Mouse (Mus musculus): ENCODE measurements around the gene Ap5z1.

Ap5z1 gene

GRCm38 (mm10) chr5:142463461-142464454 lies at the start of gene Ap5z1:
TSS of gene Ap5z1 (plus strand) at chr5:142463944.
- peak; percentile 79 to 95 for DNase-seq (ENCODE audit: low spot score in 2 of 2)

GRCm38 (mm10) chr5:142415401-142415800 lies 48.3 kb upstream of the Ap5z1 start:
- no peak for DNase-seq (ENCODE audit: low spot score in 2 of 2)

GRCm38 (mm10) chr5:142416070-142416775 lies 47.5 kb upstream of the Ap5z1 start:
- peak in 1 of 2 experiments; percentile 56 for DNase-seq (ENCODE audit: low spot score in 2 of 2)

GRCm38 (mm10) chr5:142417104-142417503 lies 46.6 kb upstream of the Ap5z1 start:
- DNase-seq (ENCODE audit: low spot score in 2 of 2), result no peak

DNA sequence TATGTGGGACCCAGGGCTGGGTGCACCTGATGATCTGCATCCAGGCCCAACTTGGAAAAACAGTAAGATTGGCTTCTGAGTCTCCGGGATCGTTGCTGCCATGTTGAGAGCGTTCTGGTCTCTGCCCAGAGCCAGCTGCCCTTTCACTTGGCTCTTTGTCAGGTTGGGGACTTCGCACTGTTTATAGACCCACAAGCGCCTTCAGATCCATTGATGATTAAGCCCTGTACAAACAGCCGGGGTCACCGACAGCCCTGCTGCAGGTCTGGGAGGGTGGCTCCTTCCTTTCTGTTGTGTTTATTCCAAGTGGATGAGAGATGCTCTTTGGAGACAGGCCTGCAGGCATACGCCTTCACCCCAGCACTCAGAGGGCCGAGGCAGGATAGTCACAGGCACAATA lies 45.9 kb upstream of the Ap5z1 start:
- DNase-seq (ENCODE audit: low spot score in 2 of 2), result no peak

DNA sequence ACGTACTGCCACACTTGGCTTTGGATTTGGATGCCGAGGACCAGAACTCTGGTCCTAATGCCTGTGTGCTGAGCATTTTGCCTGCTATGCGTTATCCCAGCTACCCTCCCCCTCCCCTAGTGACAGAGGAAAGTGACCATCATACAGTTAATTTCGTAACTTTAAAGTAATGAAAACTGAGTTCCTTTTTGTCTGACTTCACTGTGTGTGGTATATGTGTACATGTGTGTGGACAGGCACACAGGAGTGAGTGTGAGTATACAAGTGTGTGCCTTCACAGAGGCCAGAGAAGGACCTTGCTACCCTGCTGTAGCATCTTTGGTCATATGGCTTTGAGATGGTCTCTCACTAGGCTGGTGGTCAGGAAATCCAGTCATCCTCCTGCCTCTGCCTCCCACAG lies 45.3 kb upstream of the Ap5z1 start:
- DNase-seq (ENCODE audit: low spot score in 2 of 2), result no peak

GRCm38 (mm10) chr5:142420317-142420716 lies 43.4 kb upstream of the Ap5z1 start:
- no peak for DNase-seq (ENCODE audit: low spot score in 2 of 2)

DNA sequence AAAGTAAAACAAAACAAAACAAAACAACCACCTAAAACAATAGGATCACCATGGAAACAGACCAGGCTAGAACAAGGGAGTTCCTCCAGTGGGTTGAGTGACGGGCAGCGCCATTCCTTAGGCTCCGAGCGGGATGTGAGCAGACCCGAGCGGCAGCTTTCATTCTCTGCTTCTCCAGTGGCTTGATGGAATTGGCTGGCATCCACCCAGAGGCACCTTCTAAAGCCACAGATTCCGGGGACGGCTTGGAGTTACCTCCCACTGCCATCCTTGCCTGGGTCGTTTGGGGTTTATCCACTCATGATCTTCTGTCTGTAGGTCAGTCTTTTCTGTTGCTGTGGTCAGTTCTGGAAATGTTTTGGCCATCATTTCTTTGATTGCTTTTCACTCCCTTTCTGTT lies 42.8 kb upstream of the Ap5z1 start:
- DNase-seq (ENCODE audit: low spot score in 2 of 2), result no peak

DNA sequence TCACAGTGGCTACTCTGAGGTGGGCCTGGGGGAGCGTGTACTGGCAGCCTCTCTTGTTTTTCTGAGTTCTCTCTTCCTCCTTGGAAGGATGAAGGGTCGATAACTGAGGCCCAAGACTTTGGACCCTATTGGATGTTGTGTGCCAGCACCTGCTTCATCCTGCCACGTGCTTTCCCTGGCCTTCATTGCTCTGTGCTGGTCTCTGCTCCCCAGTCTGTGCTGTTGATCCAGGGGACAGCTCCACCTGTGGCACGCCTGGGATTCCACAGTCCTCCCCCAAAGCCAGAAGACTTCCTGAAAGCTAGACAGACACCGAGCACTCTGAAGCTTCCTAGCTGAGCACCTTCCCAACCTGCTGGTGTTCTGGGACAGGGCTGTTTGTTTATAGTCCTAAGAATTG lies 41.9 kb upstream of the Ap5z1 start:
- no peak for DNase-seq (ENCODE audit: low spot score in 2 of 2)

- DNase-seq (ENCODE audit: low spot score in 2 of 2), result no peak
Measured at GRCm38 (mm10) chr5:142423141-142423540, 40.6 kb upstream of the Ap5z1 start.

GRCm38 (mm10) chr5:142423701-142424100 lies 40.0 kb upstream of the Ap5z1 start:
- no peak for DNase-seq (ENCODE audit: low spot score in 2 of 2)

- no peak for DNase-seq (ENCODE audit: low spot score in 2 of 2)
Measured at GRCm38 (mm10) chr5:142424627-142425349, 39.0 kb upstream of the Ap5z1 start.

DNA sequence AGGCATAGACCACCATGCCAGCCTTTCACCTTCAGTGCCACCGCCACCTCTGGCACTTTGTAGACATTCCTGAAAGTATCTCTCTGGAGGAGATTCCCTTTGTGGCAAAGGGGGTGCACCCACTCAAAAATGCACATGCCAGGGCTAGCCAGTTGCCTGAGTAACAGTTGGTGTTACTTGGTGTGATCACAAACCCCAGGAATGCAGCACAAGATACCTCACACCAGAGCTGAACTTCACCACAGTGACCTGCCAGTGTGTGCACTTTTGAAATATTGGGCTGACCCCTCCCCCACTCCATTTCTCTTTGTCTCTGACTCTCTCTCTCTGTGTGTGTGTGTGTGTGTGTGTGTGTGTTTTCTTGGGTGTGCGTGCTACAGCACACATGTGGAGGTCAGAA lies 37.3 kb upstream of the Ap5z1 start:
- DNase-seq (ENCODE audit: low spot score in 2 of 2), result no peak

DNA sequence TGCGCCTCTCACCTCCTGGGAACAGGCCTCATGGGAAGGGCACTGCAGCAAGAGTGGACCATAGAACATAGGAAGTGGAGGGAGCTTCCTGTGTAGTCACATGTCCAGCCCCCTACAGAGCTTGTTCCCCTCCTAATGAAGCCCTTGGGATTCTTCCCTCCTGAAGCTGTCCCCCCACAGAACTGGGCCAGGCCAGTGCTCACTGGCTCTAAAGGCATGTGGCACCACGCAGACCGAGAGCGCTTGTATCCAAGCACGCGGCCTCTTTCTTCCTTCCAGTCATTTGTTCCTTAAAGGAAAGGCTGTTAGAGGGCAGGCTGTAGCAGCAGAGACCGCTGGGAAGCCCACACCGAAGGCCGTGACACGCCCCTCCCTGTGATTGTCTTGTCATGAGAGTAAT lies 35.9 kb upstream of the Ap5z1 start:
- no peak for DNase-seq (ENCODE audit: low spot score in 2 of 2)

- no peak for DNase-seq (ENCODE audit: low spot score in 2 of 2)
Measured at GRCm38 (mm10) chr5:142428691-142429090, 35.1 kb upstream of the Ap5z1 start.

GRCm38 (mm10) chr5:142431029-142431428 lies 32.7 kb upstream of the Ap5z1 start:
- no peak for DNase-seq (ENCODE audit: low spot score in 2 of 2)

DNA sequence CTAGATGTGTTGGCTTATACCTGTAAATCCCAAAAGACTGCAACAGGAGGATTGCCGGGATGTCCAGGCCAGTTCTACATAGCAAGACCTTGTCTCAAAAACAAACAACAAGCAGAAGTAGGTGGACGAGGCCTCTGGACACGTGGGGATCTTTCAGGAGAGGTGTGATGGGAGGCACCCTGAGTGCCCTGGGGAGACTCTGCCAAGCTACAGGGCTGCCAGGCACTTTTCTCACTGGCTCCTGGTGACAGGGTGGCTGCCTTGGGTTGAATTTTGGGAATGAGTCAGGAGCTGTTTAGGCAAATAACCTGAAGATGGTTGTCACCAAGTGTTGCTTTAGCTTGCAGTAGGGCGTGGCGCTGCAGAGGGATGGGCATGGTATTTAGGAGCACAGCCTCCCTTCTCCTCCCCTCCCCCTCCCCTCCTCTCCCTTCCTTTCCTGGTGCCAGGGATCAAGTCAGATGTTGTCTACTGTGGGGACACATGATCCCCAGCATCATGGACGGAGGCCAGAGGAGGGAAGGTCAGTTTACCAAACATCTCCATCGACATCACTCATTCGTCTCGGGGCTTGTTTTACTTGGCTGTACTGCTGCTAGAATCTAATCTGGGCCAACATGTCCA lies 31.8 kb upstream of the Ap5z1 start:
- no peak for DNase-seq (ENCODE audit: low spot score in 2 of 2)

- DNase-seq (ENCODE audit: low spot score in 2 of 2), result no peak
Measured at GRCm38 (mm10) chr5:142432695-142433094, 31.0 kb upstream of the Ap5z1 start.

- DNase-seq (ENCODE audit: low spot score in 2 of 2), result no peak
Measured at GRCm38 (mm10) chr5:142434052-142434451, 29.7 kb upstream of the Ap5z1 start.

- no peak for DNase-seq (ENCODE audit: low spot score in 2 of 2)
Measured at GRCm38 (mm10) chr5:142435736-142436135, 28.0 kb upstream of the Ap5z1 start.

- DNase-seq (ENCODE audit: low spot score in 2 of 2), result no peak
Measured at GRCm38 (mm10) chr5:142438380-142438938, 25.3 kb upstream of the Ap5z1 start.
